7 mouse cellular contexts compared by ENCODE assay signal in the genomic region with DNA sequence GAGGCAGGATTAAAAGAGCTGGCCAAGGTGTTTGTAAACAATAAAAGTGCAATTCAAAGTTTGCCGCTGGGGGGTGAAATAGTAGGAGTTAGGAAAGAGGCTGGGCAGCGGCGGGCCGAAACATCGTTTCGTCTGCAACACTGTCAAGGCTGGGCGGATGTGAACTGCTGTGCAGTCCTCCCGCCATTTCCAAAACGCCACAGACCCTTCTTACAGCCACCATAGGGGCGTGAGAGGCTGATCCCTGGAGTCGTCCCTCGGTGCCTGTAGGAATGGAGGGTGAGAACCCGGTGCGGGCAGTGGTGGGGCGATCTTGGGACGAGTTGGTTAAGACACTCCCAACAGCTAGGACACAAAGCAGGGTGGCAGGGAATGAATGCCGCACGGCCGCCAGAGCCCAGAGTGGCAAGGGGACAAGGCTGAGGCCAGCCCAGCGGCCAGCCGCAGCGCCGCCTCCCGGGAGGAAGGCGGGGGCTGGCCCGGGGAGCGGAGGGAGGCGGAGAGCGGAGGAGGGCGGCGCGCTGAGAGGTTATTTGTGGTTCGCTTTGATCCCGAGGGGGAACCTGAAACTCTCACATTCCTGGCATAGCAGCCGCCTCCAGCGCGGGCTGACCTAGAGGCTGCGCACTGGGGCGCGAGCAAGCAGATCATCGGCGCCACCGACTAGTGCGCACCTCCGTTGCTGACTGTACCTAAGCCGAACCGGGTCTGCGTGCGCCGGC. TPM values are rescaled to one million over a fixed set of nuclear protein-coding genes. Genes with fewer than 3 reads are reported as not detected.
DNase-seq lines count a peak whose midpoint lies in the region; ATAC-seq lines count a peak whose summit lies in the region.

No protein-coding gene starts in this region.

- H3K9me3 ChIP-seq in intestine, embryonic 16.5 days (ENCODE audit: control insufficient read depth, low read length), result no peaks in the 10 kb centered on the region

- H3K4me3 ChIP-seq in intestine, embryonic 16.5 days (ENCODE audit: low read length), result peak overlapping the region; percentile 90

- H3K36me3 ChIP-seq in intestine, embryonic 16.5 days (ENCODE audit: control insufficient read depth, insufficient read depth, low read length), result 0 out of 2 replicates have a peak, but pooled peaks cover 4% of the 10 kb centered on the region

- intact Hi-C loops in left cerebral cortex, postnatal 25 days (cut with DNase I), result loop anchor here (1.0 to 2.0 kb wide), 2 partner anchors 62 to 147 kb away; no protein-coding TSS in a partner anchor

- peak overlapping the region; percentile 97 for H3K9ac ChIP-seq in intestine, embryonic 16.5 days (ENCODE audit: low read depth, low read length)

- H3K27ac ChIP-seq in intestine, embryonic 16.5 days (ENCODE audit: low read length), result peak overlapping the region; percentile 98

- H3K27me3 ChIP-seq in intestine, embryonic 16.5 days (replicated peaks; ENCODE audit: control insufficient read depth, insufficient read depth, low read length), result no peaks in the 10 kb centered on the region

- WGBS in intestine, embryonic 16.5 days, result under 1% methylated on average over 49 of the region's 50 CpGs

- H3K4me1 ChIP-seq in intestine, embryonic 16.5 days (ENCODE audit: control insufficient read depth, insufficient read depth, low read length), result peaks cover 51% of the 10 kb centered on the region

- peak; percentile 91 for ATAC-seq in intestine, embryonic 16.5 days
- ATAC-seq in megakaryocyte-erythroid progenitor cell, adult 5-6 weeks (replicated peaks; ENCODE audit: low FRiP score, low TSS enrichment, poor library complexity, severe bottlenecking), result peak; percentile 67

- DNase-seq in adrenal gland, postnatal 10 days, result peak; percentile 96
- DNase-seq in embryo, embryonic 11 days, result peak; percentile 97
- DNase-seq in gastrocnemius, postnatal 4 days (ENCODE audit: low spot score in 2 of 2), result peak; percentile 85 to 93
- peak; percentile 78 to 83 for DNase-seq in left cerebral cortex, postnatal 25 days (ENCODE audit: low spot score in 2 of 2)
- peak; percentile 73 to 76 for DNase-seq in right cerebral cortex, postnatal 36 days (ENCODE audit: low spot score in 2 of 2)

- peak overlapping the region; percentile 92 for H3K4me2 ChIP-seq in intestine, embryonic 16.5 days (ENCODE audit: low read depth, low read length)

RNA-seq across cellular contexts. Expression of a gene that starts 0.9 kb away (rescaled TPM):
- total RNA-seq in adrenal gland, postnatal 10 days (2021), result 100 to 1,000 TPM; 101 to 154 TPM
- total RNA-seq in gastrocnemius, postnatal 4 days (2021), result 10 to 100 TPM; 58.1 to 61.2 TPM
- polyA plus RNA-seq in intestine, embryonic 16.5 days (2015; fragmentation: Nextera tagmentation; extraction: Ambion mirVana), result 20.4 and 21.8 TPM in 2 replicates
- total RNA-seq in left cerebral cortex, postnatal 25 days (2021), result 10 to 100 TPM; 18.7 to 18.8 TPM
- total RNA-seq in megakaryocyte-erythroid progenitor cell, adult 5-6 weeks (2014; fragmentation: Nextera tagmentation), result not detected in 2 replicates
- not detected in 2 replicates for total RNA-seq in megakaryocyte-erythroid progenitor cell, adult 5-6 weeks (2017)

Comparison
In these comparisons a context has a peak if more than half of its experiments do, and no peak if none do; other contexts are left out.
1. Peak in every context shown above with its lines: DNase-seq, ATAC-seq, H3K4me3 ChIP-seq and H3K27ac ChIP-seq.
2. RNA of a gene that starts 0.9 kb away (total RNA-seq): 101 to 154 TPM in adrenal gland, postnatal 10 days, 58.1 to 61.2 TPM in gastrocnemius, postnatal 4 days and 18.7 to 18.8 TPM in left cerebral cortex, postnatal 25 days; not detected in megakaryocyte-erythroid progenitor cell, adult 5-6 weeks; every median in the first group is over 10 times any median in the second.